Mouse (Mus musculus) heart, adult 11 months (tissue): Measurements from ENCODE around the gene Tmem168.

Source experiments
- DNase-seq: peaks from one replicate; pipeline ENCODE4 v3.0.0; 2022

The Tmem168 gene

DNA sequence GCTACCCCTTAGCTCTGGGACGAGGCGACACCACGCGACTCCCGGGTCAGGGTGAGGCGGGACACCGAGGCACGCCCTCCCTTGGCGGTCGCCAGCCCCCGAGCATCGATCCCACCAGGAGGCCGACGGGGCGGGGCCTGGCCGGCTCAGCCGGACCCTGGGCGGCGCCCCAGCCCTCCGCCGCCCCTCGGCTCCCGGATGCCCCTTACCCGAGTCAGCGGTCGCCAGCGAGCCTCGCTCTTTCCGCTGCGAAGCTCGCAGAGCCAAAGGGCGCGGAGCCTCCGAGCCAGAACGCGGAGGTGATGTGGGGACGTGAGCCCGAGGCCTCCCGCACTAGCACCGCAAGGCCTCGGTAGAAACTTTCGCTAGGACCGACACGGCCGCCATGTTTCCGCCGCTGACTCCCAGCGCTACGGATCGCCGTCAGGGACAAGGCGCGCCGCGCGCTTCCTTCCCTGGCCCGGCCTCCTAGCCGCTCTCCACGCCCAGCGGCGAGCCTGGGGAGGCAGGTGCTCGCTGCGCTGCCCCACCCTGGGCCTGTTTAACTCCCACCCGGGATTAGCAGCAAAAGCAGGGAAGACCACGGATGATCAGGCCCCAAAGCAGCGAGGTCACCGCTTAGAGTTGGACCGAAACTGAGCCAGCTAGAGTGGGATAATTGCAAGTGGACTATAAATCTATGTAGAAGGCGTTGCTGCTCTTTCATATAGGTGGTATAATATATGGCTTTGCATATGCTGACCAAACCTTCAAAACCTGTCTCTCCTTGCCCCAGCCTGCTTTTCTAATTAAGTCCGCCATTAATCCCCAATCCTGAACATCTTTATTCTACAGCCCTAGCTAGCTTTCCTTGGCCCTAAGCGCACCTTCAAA is at the start of gene Tmem168:
Gene Tmem168 (minus strand): TSS at position 480 of the 873 bp plus-strand sequence.
- DNase-seq: peak; percentile 99

DNA sequence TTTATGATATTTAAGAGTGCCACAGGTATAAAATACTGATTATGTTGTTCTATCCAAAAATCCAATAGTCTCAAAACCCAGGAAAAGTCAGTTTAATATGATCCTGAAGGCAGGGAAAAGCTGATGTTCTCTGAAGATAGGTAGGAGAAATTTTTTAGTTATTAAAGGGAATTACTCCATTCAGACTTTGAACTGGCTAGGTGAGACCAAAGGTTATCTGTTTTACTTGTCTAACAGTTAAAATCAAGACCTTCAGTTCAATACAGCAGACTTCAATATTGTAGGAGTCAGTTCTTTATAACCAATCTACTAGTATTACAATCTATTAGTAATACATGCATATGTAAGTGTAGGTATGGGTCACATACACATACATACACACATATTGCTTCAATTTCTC is 46.2 kb upstream of the Tmem168 start:
- DNase-seq: no peak

DNA sequence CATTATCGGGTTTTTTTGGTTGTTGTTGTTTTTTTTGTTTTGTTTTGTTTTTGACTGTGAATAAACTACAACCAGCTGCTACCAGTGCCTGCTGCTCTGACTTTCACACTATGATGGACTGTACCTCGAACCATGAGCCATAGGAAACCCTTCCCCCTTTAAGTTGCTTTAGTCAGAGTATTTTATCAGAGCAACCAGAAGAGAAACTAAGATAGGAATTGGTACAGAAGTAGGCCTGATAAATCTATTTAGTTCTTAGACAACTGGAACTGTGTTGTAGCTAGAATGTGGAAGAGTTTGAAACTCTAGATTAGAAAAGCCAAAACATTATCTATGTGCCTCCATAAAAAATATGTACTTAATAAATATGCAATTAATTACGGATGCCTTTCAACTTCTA is 44.4 kb upstream of the Tmem168 start:
- no peak for DNase-seq

DNA sequence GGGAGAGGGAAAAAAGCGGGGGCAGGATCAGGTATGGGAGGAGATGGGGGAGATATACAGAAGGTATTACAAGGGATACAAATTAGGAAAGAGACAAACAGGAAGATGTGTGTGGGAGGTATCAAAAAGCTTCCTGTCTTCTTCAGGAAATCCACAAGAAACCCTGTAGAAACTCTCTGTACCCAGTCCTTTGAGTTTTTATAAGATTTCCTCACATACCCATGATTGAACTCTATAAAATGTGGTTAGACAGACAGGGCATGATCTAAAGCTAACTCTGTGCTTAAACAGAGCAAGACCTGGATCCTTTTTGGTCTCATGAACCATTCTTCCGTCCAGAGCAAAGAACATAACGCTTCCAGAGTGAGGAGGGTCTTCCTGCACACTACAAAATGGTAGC is 43.0 kb upstream of the Tmem168 start:
- no peak for DNase-seq

- no peak for DNase-seq
Observed at GRCm38 (mm10) chr6:13648305-13648704, 40.4 kb upstream of the Tmem168 start.

DNA sequence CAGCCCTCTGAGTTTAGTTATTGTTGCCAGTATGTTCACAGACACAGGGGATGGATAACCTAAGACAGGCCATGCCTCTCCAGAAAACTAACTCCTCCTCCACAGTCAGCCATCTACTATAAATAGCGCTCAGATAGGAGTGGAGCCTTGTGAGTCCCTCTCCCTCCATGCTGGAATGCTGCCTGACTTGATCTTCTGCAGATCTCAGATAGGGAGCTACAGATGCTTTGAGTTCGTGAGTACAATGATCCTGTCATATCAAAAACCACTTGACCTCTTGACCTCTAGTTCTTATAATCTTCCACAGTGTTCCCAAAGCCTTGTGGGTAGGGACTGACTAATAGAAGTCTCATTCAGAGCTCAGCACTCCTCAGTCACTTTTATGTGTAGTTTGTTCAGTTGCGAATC is 28.7 kb upstream of the Tmem168 start:
- no peak for DNase-seq

DNA sequence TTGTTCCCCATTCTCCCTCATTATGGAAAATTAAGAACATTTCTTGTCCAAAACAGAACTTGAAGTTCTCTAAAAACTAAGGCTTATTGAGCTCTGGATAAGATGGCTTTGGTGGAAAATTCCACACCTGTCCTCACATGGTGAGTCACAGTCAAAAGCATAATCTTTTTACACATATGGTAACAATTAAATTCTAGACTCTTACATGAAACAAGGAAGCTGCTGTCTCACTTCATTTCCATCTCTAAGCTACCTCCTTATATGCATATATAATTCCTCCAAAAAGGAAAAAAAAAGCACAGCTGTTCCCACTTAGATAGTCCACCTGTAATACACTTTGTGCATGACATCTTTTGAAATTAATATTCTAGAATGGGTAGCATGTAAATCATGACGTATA is 24.7 kb upstream of the Tmem168 start:
- no peak for DNase-seq

GRCm38 (mm10) chr6:13630607-13631006 is 22.7 kb upstream of the Tmem168 start:
- no peak for DNase-seq

DNA sequence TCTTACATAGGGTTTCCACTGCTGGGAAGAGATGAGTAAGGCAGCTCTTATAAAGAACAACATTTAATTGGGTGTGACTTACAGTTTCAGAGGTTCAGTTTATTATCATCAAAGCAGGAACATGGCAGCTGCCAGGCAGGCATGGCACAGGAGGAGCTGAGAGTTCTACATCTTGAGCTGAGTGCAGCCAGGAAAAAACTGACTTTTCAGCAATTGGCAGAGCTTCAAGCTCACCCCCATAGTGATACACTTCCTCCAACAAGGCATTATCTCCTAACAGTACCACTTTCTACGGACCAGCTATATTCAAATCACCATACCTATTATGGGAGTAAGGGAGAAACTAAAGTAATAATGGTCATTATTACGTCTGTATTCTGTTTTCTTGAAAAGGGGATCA is 11.7 kb upstream of the Tmem168 start:
- DNase-seq: no peak

- no peak for DNase-seq
Observed at GRCm38 (mm10) chr6:13617110-13617509, 9.2 kb upstream of the Tmem168 start.

DNA sequence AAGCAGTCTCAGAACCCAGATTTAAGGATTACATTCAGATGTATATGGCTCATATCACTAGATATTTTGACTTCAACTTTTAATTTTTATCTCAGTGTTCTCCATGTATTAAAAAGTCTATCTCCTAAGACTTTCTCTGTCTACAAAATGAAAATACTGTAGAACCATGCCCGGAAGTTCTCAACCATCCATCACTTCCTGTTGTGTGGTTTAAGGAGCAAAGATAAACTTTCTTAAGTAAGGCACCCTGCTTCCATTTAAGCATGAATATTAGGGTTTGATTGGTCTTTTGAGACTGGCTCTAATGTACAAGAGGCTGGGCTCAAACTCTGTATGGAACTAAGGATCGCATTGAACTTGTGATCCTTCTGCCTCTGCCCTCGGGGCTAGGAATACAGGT is 6.7 kb upstream of the Tmem168 start:
- no peak for DNase-seq

DNA sequence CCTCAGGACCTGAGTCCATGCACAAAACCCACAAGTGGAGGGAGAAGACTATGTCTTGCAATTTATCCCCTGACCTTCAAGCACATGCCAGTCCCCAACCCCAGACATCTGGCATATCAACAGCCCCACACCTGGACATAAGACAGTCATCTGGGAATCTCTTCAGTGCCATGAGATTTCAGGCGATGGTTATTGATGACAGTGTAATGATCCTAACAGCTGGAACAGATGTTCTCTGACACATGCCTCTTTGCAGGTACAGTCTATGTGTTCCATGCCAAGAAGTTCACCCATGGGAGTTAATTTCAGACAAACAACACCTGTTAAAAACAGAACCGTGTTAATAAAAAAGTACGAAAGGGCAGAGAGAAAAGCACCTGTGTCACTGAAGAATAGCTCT is 5.8 kb upstream of the Tmem168 start:
- DNase-seq: no peak

DNA sequence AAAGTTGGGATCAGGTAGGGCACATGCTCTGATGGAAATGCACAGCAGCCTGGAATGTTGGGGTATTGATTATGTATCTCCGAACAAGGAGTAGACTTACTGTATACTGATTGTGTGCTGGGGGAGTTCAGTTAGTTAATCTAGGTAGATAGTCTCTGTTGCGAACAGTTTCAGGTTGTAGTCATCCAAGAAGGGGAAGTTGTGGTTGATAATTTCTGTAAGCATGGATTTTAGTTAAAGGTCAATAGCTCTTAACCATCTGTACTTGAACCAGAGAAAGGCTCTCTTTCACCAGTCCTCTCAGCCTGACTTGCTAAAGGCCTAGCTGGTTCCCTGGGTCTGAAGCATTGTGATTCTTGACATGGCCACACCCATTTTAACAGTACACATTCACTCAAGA is 3.0 kb upstream of the Tmem168 start:
- no peak for DNase-seq

DNA sequence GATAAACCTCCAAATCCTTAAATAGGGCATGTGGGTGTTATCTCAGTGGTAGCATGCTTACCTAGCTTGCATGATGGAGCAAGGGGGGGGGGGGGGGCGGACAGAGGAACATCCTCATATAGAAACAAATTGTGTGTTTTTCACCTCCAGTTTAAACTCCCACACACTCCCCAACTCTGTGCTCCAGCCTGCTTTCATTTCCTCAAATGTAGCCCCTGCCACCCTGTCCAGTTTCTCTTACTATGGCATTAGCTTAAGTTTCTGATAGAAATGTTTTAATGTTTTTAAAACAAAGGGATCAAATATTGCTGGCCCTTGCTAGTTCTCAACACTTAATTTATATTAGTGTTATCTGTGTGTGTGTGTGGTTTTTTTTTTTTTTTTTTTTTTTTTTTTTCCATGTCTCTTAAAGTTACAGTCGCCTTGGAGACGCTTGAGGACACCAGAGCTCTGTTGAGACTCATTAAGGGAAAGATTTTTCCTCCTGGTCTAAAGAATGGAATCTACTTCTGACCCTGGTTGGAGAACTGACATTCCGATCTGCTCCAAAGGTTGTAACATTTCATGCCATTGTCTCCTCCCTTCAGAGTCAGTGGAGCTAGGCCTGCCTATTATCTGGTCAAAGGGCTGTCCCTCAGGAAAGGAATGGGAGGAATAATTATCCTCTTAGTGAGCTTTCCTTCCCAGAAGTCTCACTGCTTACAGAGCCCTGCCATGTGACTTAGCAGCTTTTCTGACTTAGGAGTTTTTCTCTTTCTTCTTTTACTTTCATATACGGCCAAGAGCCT is 1.6 kb upstream of the Tmem168 start:
- DNase-seq: no peak

DNA sequence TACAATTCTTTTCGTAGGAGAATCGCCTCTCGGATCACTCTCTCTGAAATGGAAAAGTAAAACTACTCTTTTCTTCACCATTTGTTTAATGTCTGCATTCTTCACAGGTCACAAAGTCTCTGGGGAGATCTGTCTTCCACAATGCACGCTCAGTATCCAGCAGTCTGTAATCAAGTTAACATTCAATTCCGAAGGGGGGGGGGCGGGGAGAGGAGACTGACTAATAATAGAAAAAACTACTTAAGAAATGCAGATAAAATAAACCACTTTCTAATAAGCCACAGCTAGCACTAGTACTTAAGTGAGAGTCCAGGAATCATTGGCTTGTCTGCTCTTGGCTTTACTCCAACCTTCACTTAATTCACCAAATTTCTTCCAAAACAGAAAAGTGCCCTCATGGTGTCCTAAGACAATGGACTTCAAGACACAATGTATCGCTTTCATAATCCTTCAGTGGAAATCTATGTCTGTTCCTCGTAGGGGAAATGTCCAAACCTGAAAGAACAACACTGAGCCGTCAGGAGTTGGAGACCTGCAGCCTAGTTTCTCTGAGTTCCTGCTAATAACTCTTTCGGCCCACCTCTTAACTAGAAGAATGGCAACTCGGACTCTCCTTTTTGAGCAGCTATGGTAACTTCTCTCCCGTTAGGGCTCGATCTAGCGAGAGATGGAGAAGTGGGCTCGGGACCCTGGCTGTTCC is 829 bp downstream of the Tmem168 start:
- no peak for DNase-seq

- DNase-seq: no peak
Observed at GRCm38 (mm10) chr6:13606394-13606793, 1.5 kb downstream of the Tmem168 start.

DNA sequence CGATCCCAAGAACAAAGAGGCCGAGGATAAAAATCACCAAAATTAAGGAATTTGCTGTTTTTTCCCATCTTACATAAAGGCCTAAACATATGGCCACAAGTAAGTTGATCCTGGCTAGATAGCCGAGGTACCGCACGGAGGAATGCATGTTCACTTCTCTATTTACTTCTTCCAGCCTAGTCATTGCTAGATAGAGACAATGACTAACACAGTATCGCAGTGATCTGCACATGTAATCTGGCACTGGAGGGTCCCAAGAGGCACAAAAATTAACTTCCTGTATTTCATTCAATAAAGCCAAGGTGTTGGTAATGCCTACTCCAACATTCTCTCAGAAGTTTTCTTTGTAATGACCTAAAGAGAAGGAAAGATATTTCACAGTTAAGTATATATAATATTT is 4.8 kb downstream of the Tmem168 start:
- no peak for DNase-seq

DNA sequence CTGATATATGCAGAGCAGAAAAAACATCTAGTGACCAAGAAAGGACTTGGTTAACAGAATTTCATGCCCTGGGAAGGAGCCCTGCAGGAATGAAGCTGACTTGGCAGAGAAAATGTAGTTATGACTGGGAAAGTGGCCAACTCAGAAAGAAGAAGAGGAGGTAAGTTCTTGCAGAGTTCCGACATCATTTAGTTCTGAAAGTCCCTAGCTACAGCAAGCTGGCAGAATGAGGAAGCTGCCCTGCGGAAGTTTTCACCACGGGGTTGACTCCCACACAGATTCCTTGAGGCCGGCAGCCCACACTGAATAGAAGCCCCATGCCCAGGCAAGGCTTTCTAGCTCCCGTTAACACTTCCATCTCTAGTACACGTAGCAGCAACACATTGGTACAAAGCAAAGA is 6.3 kb downstream of the Tmem168 start:
- peak; percentile 98 for DNase-seq

DNA sequence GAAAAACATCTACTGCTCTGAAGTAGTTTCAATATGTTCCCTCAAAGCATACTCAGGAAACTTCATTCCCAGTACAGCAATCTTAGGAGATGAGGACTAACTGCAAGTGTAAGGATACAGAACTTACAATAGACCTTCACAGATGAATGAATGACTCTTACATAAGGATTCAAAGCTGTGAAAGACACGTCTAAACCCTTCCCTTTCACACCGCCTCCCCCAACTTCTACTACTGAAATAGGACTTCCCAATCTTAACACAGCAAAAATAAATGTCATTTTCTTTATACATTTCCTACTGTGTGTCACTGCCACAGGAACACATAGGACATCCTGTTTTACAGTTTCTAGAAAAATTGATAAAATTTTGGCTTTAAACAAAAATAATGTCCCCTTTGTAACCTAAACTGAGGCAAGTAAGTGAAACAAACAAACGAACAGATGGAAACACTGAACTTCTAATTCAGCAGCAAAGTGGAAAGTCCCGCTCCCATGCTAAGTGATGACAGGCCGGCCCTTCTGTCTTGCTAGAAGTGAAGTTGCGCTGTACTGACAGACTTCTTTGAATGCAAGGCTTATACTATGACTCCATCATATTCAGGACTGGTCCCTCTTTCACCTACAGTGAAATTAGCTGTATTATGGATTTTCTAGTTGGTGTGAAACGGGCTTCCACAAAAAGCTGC is 9.5 kb downstream of the Tmem168 start:
- no peak for DNase-seq

DNA sequence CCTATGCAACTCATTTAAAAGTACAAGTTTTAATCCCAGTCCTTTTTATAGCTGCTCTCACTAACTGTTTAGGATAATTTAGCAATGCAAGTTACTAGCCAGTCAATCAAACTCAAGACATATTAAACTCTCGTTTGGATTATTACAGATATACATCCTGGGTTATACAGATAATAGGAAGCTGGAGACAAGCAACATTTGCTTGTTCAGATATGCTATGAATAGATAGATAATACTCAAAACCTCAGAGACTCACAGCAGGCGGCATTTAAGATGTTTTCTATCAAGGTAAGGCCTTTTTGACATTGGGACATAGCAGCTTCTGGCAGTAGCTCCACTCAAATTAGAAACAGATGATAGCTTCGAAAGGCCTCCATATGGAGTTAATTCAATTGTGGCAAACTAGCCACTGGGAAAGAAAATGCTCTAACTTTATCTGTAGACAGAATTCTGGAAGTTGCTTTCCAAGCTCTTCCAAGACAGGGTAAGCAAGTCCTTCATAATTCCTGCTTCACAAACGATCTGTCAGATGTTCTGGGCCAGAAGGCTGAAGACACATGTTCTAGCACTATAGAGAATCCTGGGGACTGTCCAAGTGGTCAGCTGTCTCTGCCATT is 15.1 kb downstream of the Tmem168 start:
- no peak for DNase-seq

- DNase-seq: no peak
Observed at GRCm38 (mm10) chr6:13586560-13586959, 21.3 kb downstream of the Tmem168 start.

DNA sequence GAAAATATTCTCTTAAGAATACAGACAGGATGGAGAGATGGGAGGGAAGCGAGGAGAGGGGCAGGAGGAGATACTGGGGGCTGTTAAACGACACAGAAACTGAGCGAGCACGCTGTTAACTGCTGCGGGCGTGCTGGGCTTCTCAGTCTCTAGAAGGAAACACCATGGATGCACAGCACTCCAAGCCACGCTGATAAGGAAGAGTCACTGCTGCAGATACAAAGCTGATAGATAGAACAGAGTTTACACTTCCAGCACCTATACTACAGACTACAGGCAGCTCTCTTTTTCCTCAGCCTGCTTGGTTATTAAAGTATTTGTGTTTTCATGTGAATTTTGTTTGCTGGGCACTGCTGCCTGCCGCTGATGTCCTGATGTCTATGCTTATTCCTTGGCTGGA is 21.7 kb downstream of the Tmem168 start:
- no peak for DNase-seq

GRCm38 (mm10) chr6:13584788-13585187 is 23.1 kb downstream of the Tmem168 start:
- DNase-seq: no peak
